Mouse (Mus musculus): ENCODE data around the gene Ccdc59. TPM values are rescaled to one million over a fixed set of nuclear protein-coding genes. Genes with fewer than 3 reads are reported as not detected.

Ccdc59 gene
- 32.0 and 42.1 TPM in 2 replicates for total RNA-seq (2017)

- ATAC-seq (replicated peaks; ENCODE audit: low read depth, poor library complexity, severe bottlenecking) = peak; percentile 96
These were observed at the start of gene Ccdc59, which contains the start of gene Mettl25 for GRCm38 (mm10) chr10:105840928-105841888. Gene Ccdc59 (plus strand): TSS chr10:105841067. Gene Mettl25 (minus strand): TSS chr10:105841380.

- ATAC-seq (replicated peaks; ENCODE audit: low read depth, poor library complexity, severe bottlenecking) = no peak
These were observed 46.9 kb upstream of the Ccdc59 start for GRCm38 (mm10) chr10:105793776-105794552.

- ATAC-seq (replicated peaks; ENCODE audit: low read depth, poor library complexity, severe bottlenecking) = no peak
These were observed 43.5 kb upstream of the Ccdc59 start for GRCm38 (mm10) chr10:105797250-105797924.

- no peak for ATAC-seq (replicated peaks; ENCODE audit: low read depth, poor library complexity, severe bottlenecking)
These were observed 39.7 kb upstream of the Ccdc59 start for GRCm38 (mm10) chr10:105801147-105801546.

GRCm38 (mm10) chr10:105802132-105802531, 38.7 kb upstream of the Ccdc59 start:
- ATAC-seq (replicated peaks; ENCODE audit: low read depth, poor library complexity, severe bottlenecking) = 0 out of 2 replicates have a peak, but pooled peaks have one; percentile 18

- ATAC-seq (replicated peaks; ENCODE audit: low read depth, poor library complexity, severe bottlenecking) = 0 out of 2 replicates have a peak, but pooled peaks have one; percentile 11
These were observed 37.4 kb upstream of the Ccdc59 start for GRCm38 (mm10) chr10:105803461-105803860.

GRCm38 (mm10) chr10:105806259-105807010, 34.4 kb upstream of the Ccdc59 start:
- no peak for ATAC-seq (replicated peaks; ENCODE audit: low read depth, poor library complexity, severe bottlenecking)

GRCm38 (mm10) chr10:105834627-105835228, 6.1 kb upstream of the Ccdc59 start:
- ATAC-seq (replicated peaks; ENCODE audit: low read depth, poor library complexity, severe bottlenecking) = peak; percentile 85

- no peak for ATAC-seq (replicated peaks; ENCODE audit: low read depth, poor library complexity, severe bottlenecking)
These were observed 1.7 kb downstream of the Ccdc59 start for GRCm38 (mm10) chr10:105842574-105842973.

GRCm38 (mm10) chr10:105850286-105850685, 9.4 kb downstream of the Ccdc59 start:
- ATAC-seq (replicated peaks; ENCODE audit: low read depth, poor library complexity, severe bottlenecking) = no peak

GRCm38 (mm10) chr10:105851136-105851535, 10.3 kb downstream of the Ccdc59 start:
- ATAC-seq (replicated peaks; ENCODE audit: low read depth, poor library complexity, severe bottlenecking) = no peak

GRCm38 (mm10) chr10:105867312-105867711, 26.4 kb downstream of the Ccdc59 start:
- peak; percentile 65; the same call in 1 of the 2 replicates for ATAC-seq (replicated peaks; ENCODE audit: low read depth, poor library complexity, severe bottlenecking)

Other genes with a start within 250 kb of the Ccdc59 start
- 10.8 and 15.9 TPM in 2 replicates for gene Mettl25, start 313 bp downstream of the Ccdc59 start, total RNA-seq (2017)